Mouse (Mus musculus) neural tube, embryonic 11.5 days (tissue): ENCODE results near the gene Aldh1l1. TPM values are rescaled to one million over a fixed set of nuclear protein-coding genes. Genes with fewer than 3 reads are reported as not detected.

Source experiments
- ATAC-seq: fragments of 200-750 bp; cut with Nextera tagmentation; 2 replicates; pipeline ENCODE4 v1.8.0; 2017; ENCODE audit warnings: moderate number of reproducible peaks, mild to moderate bottlenecking, moderate TSS enrichment, moderate library complexity; ENCODE audit not compliant: insufficient read depth, low FRiP score, low TSS enrichment
- DNase-seq: peaks from one replicate; pipeline ENCODE4 v3.0.0-alpha.2; 2015; ENCODE audit warnings: low spot score
- H3K27ac ChIP-seq: fragments of 300-500 bp; sonication (generic); 2 replicates; pipeline ENCODE4 v1.5.1; 2014; ENCODE audit warnings: low read depth, mild to moderate bottlenecking, low read length
- H3K27me3 ChIP-seq: fragments of 300-500 bp; sonication (generic); 2 replicates; pipeline ENCODE4 v1.6.1; 2014; ENCODE audit warnings: mild to moderate bottlenecking, low read length, mixed read lengths; ENCODE audit not compliant: control insufficient read depth, insufficient read depth
- H3K36me3 ChIP-seq: fragments of 300-500 bp; sonication (generic); 2 replicates; pipeline ENCODE4 v1.6.1; 2014; ENCODE audit warnings: mild to moderate bottlenecking, low read length, moderate library complexity, mixed read lengths; ENCODE audit not compliant: control insufficient read depth, insufficient read depth
- H3K4me1 ChIP-seq: fragments of 300-500 bp; sonication (generic); 2 replicates; pipeline ENCODE4 v1.6.1; 2014; ENCODE audit warnings: low read length, mixed read lengths; ENCODE audit not compliant: control insufficient read depth, insufficient read depth
- H3K4me2 ChIP-seq: fragments of 300-500 bp; sonication (generic); 2 replicates; pipeline ENCODE4 v1.6.1; 2014; ENCODE audit warnings: low read depth, mild to moderate bottlenecking, moderate library complexity
- H3K4me3 ChIP-seq: fragments of 300-500 bp; sonication (generic); 2 replicates; pipeline ENCODE4 v1.5.1; 2014; ENCODE audit warnings: low read depth, low read length
- H3K9ac ChIP-seq: fragments of 300-500 bp; sonication (generic); 2 replicates; pipeline ENCODE4 v1.6.1; 2014; ENCODE audit warnings: mild to moderate bottlenecking, low read length
- H3K9me3 ChIP-seq: fragments of 300-500 bp; sonication (generic); 2 replicates; pipeline ENCODE4 v1.6.1; 2016; ENCODE audit warnings: low read length; ENCODE audit not compliant: control insufficient read depth
- WGBS: fragments of 180-500 bp; shearing (Covaris S2); extraction: QIAGEN DNeasy Blood & Tissue Kit; methylation state at CpG from one replicate; pipeline ENCODE4 v1.1.7; 2014; 5-methylcytosine and 5-hydroxymethylcytosine counted together
- polyA plus RNA-seq: library from polyadenylated mRNA; unstranded; fragments of >200 nt; fragmentation: Nextera tagmentation; extraction: Ambion mirVana; gene quantifications from 2 replicates; pipeline ENCODE4 v1.2.1, GENCODE M21; 2014

The Aldh1l1 gene
- polyA plus RNA-seq, 1 experiment from 2014 or later = 0.97 TPM

- WGBS = 60% methylated on average over 2 of the region's 2 CpGs
- Histone ChIP-seq H3K4me3 (no peak overlapping the region), H3K9ac (no peak overlapping the region), H3K4me2 (no peak overlapping the region), H3K9me3 (no peaks in the 10 kb centered on the region), H3K27ac (no peak overlapping the region), H3K27me3 (no peaks in the 10 kb centered on the region), H3K4me1 (no peaks in the 10 kb centered on the region), H3K36me3 (no peaks in the 10 kb centered on the region)
- DNase-seq (no peak), ATAC-seq (no peak)
Measured at GRCm38 (mm10) chr6:90556534-90557058, 70.4 kb downstream of the Aldh1l1 start.

GRCm38 (mm10) chr6:90557077-90557476 lies 70.8 kb downstream of the Aldh1l1 start:
- no peak overlapping the region for H3K27ac ChIP-seq
- no peaks in the 10 kb centered on the region for H3K4me1 ChIP-seq
- no peak for DNase-seq
- no peak overlapping the region for H3K9ac ChIP-seq
- H3K27me3 ChIP-seq = no peaks in the 10 kb centered on the region
- no peak overlapping the region for H3K4me3 ChIP-seq
- no peaks in the 10 kb centered on the region for H3K36me3 ChIP-seq
- WGBS = 93% methylated on average over 7 of the region's 7 CpGs
- H3K4me2 ChIP-seq = no peak overlapping the region
- ATAC-seq = no peak
- H3K9me3 ChIP-seq = no peaks in the 10 kb centered on the region

GRCm38 (mm10) chr6:90557829-90558693 lies 71.8 kb downstream of the Aldh1l1 start:
- Histone ChIP-seq H3K9ac (no peak overlapping the region), H3K4me2 (no peak overlapping the region), H3K27me3 (no peaks in the 10 kb centered on the region), H3K27ac (no peak overlapping the region), H3K4me1 (no peaks in the 10 kb centered on the region), H3K4me3 (no peak overlapping the region), H3K36me3 (no peaks in the 10 kb centered on the region), H3K9me3 (no peaks in the 10 kb centered on the region)
- DNase-seq (no peak), ATAC-seq (no peak)
- 81% methylated on average over 6 of the region's 6 CpGs for whole genome bisulfite sequencing

GRCm38 (mm10) chr6:90560390-90561058 lies 74.3 kb downstream of the Aldh1l1 start:
- Histone ChIP-seq H3K4me3 (no peak overlapping the region), H3K36me3 (no peaks in the 10 kb centered on the region), H3K4me1 (no peaks in the 10 kb centered on the region), H3K4me2 (no peak overlapping the region), H3K27me3 (no peaks in the 10 kb centered on the region), H3K9me3 (no peaks in the 10 kb centered on the region), H3K9ac (no peak overlapping the region), H3K27ac (no peak overlapping the region)
- 84% methylated on average over 3 of the region's 3 CpGs for WGBS
- DNase-seq (no peak), ATAC-seq (no peak)

- no peaks in the 10 kb centered on the region for H3K36me3 ChIP-seq
- no peaks in the 10 kb centered on the region for H3K27me3 ChIP-seq
- H3K4me2 ChIP-seq = no peak overlapping the region
- no peak overlapping the region for H3K4me3 ChIP-seq
- H3K4me1 ChIP-seq = no peaks in the 10 kb centered on the region
- peak; percentile 55; the same call in 1 of the 2 replicates for ATAC-seq
- 51% methylated on average over 2 of the region's 2 CpGs for WGBS
- no peaks in the 10 kb centered on the region for H3K9me3 ChIP-seq
- peak; percentile 35 for DNase-seq
- no peak overlapping the region for H3K27ac ChIP-seq
- H3K9ac ChIP-seq = no peak overlapping the region
Measured at GRCm38 (mm10) chr6:90561234-90561781, 75.1 kb downstream of the Aldh1l1 start.

GRCm38 (mm10) chr6:90564240-90564639 lies 78.0 kb downstream of the Aldh1l1 start:
- Histone ChIP-seq H3K9ac (no peak overlapping the region), H3K27ac (no peak overlapping the region), H3K4me1 (no peaks in the 10 kb centered on the region), H3K4me3 (no peak overlapping the region), H3K4me2 (no peak overlapping the region), H3K9me3 (no peaks in the 10 kb centered on the region), H3K36me3 (no peaks in the 10 kb centered on the region), H3K27me3 (no peaks in the 10 kb centered on the region)
- 84% methylated on average over 9 of the region's 9 CpGs for WGBS
- DNase-seq = no peak
- ATAC-seq = no peak

- ATAC-seq = no peak
- no peak for DNase-seq
- Histone ChIP-seq H3K9me3 (no peaks in the 10 kb centered on the region), H3K4me3 (no peak overlapping the region), H3K4me1 (no peaks in the 10 kb centered on the region), H3K27me3 (no peaks in the 10 kb centered on the region), H3K36me3 (no peaks in the 10 kb centered on the region), H3K4me2 (no peak overlapping the region), H3K27ac (no peak overlapping the region), H3K9ac (no peak overlapping the region)
- 60% methylated on average over 13 of the region's 13 CpGs for WGBS
Measured at GRCm38 (mm10) chr6:90565357-90566215, 79.4 kb downstream of the Aldh1l1 start.

GRCm38 (mm10) chr6:90567486-90567885 lies 81.3 kb downstream of the Aldh1l1 start:
- Histone ChIP-seq H3K27me3 (no peaks in the 10 kb centered on the region), H3K4me2 (no peak overlapping the region), H3K4me3 (no peak overlapping the region), H3K9ac (no peak overlapping the region), H3K36me3 (no peaks in the 10 kb centered on the region), H3K9me3 (no peaks in the 10 kb centered on the region), H3K27ac (no peak overlapping the region), H3K4me1 (no peaks in the 10 kb centered on the region)
- ATAC-seq (no peak), DNase-seq (no peak)
- WGBS = 94% methylated on average over 3 of the region's 3 CpGs
